Mouse (Mus musculus) neural tube, embryonic 13.5 days (tissue): ENCODE data around the gene Rhou. TPM values are rescaled to one million over a fixed set of nuclear protein-coding genes. Genes with fewer than 3 reads are reported as not detected.

Experiments
- ATAC-seq: fragments of 200-750 bp; cut with Nextera tagmentation; 2 replicates; pipeline ENCODE4 v1.8.0; 2017; ENCODE audit warnings: low read depth, mild to moderate bottlenecking, moderate TSS enrichment, moderate library complexity
- H3K27ac ChIP-seq: fragments of 300-500 bp; sonication (generic); replicated peaks from 2 replicates; pipeline ENCODE4 v1.5.1; 2015; ENCODE audit warnings: moderate library complexity, mild to moderate bottlenecking, inconsistent platforms
- H3K27me3 ChIP-seq: fragments of 300-500 bp; sonication (generic); 2 replicates; pipeline ENCODE4 v1.6.1; 2015; ENCODE audit warnings: mild to moderate bottlenecking, inconsistent platforms
- H3K36me3 ChIP-seq: fragments of 300-500 bp; sonication (generic); 2 replicates; pipeline ENCODE4 v1.6.1; 2015; ENCODE audit warnings: mild to moderate bottlenecking, inconsistent platforms
- H3K4me1 ChIP-seq: fragments of 300-500 bp; sonication (generic); replicated peaks from 2 replicates; pipeline ENCODE4 v1.6.1; 2015; ENCODE audit warnings: inconsistent platforms
- H3K4me2 ChIP-seq: fragments of 300-500 bp; sonication (generic); 2 replicates; pipeline ENCODE4 v1.6.1; 2015; ENCODE audit warnings: inconsistent platforms, mild to moderate bottlenecking, moderate library complexity
- H3K4me3 ChIP-seq: fragments of 300-500 bp; sonication (generic); 2 replicates; pipeline ENCODE4 v1.5.1; 2015; ENCODE audit warnings: mild to moderate bottlenecking, inconsistent platforms
- H3K9ac ChIP-seq: fragments of 300-500 bp; sonication (generic); 2 replicates; pipeline ENCODE4 v1.6.1; 2015; ENCODE audit warnings: moderate library complexity, mild to moderate bottlenecking, inconsistent platforms
- H3K9me3 ChIP-seq: fragments of 300-500 bp; sonication (generic); 2 replicates; pipeline ENCODE4 v1.6.1; 2016; ENCODE audit warnings: inconsistent platforms
- WGBS: fragments of 180-500 bp; shearing (Covaris S2); methylation state at CpG from one replicate; pipeline ENCODE4 v1.1.7; 2015; 5-methylcytosine and 5-hydroxymethylcytosine counted together
- polyA plus RNA-seq: library from polyadenylated mRNA; unstranded; fragments of >200 nt; fragmentation: Nextera tagmentation; extraction: Ambion mirVana; gene quantifications from 2 replicates; pipeline ENCODE4 v1.2.1, GENCODE M21; 2015

The Rhou gene
- polyA plus RNA-seq, 1 experiment from 2014 or later = 16.1 TPM

GRCm38 (mm10) chr8:123705376-123705775, 51.6 kb downstream of the Rhou start:
- Histone ChIP-seq H3K36me3 (no peaks in the 10 kb centered on the region), H3K4me1 (0 out of 2 replicates have a peak, but pooled peaks cover 11% of the 10 kb centered on the region), H3K27ac (no peak overlapping the region), H3K27me3 (no peaks in the 10 kb centered on the region), H3K9me3 (no peaks in the 10 kb centered on the region), H3K9ac (no peak overlapping the region), H3K4me2 (no peak overlapping the region), H3K4me3 (no peak overlapping the region)
- WGBS = 83% methylated on average over 5 of the region's 5 CpGs
- no peak for ATAC-seq

DNA sequence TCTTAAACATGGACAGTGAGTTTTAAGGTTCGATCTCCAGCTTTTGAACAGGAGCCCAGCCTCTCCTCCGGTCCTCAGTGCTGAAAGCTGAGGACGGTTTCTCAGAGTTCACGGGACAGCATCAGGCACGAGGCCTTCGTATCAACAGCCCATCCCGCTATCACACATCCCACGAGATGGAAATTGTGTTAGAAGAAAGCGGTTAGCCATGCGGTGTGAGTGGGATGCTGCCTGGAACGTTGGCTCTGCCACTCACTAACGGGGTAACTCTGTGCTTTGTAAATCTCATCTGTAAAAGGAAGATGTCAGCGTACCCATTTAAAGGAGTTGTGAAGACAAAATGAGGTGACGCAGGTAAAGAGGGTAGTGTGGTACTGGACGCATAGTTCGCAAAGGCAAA, 53.4 kb downstream of the Rhou start:
- WGBS = 88% methylated on average over 16 of the region's 16 CpGs
- no peaks in the 10 kb centered on the region; the same call in 1 of the 2 replicates for H3K27me3 ChIP-seq
- H3K9ac ChIP-seq = no peak overlapping the region
- H3K27ac ChIP-seq = no peak overlapping the region
- no peak for ATAC-seq
- H3K36me3 ChIP-seq = no peaks in the 10 kb centered on the region
- no peak overlapping the region for H3K4me3 ChIP-seq
- no peaks in the 10 kb centered on the region; the same call in 1 of the 2 replicates for H3K4me1 ChIP-seq
- H3K9me3 ChIP-seq = no peaks in the 10 kb centered on the region
- no peak overlapping the region for H3K4me2 ChIP-seq

GRCm38 (mm10) chr8:123708729-123709128, 55.0 kb downstream of the Rhou start:
- no peak overlapping the region for H3K4me2 ChIP-seq
- no peak for ATAC-seq
- no peaks in the 10 kb centered on the region; the same call in 1 of the 2 replicates for H3K27me3 ChIP-seq
- H3K36me3 ChIP-seq = no peaks in the 10 kb centered on the region
- H3K4me3 ChIP-seq = no peak overlapping the region
- H3K9ac ChIP-seq = no peak overlapping the region
- WGBS = 78% methylated on average over 8 of the region's 8 CpGs
- no peaks in the 10 kb centered on the region; the same call in 1 of the 2 replicates for H3K4me1 ChIP-seq
- no peak overlapping the region for H3K27ac ChIP-seq
- H3K9me3 ChIP-seq = no peaks in the 10 kb centered on the region

DNA sequence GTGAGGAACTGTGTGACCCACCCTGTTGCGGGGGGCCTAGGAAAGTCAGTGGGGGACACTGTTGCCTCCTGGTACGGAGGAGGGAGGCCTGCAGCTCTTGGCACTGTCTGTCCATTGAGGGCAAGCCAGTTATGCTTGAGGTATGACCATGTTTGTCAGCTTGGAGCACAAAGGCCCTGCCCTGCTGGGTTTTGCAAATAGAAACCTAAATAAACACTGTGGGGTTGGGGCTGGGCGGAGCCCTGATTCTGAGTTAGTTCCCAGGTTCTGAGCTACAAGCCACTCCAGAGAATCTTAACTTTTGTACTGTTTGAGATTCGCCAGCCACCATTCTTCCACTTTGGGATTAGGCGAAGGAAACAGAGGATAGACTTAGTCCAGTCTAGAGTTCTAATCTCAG, 56.6 kb downstream of the Rhou start:
- WGBS = 92% methylated on average over 5 of the region's 5 CpGs
- Histone ChIP-seq H3K9ac (no peak overlapping the region), H3K27me3 (no peaks in the 10 kb centered on the region; the same call in 1 of the 2 replicates), H3K4me3 (no peak overlapping the region), H3K27ac (no peak overlapping the region), H3K4me2 (no peak overlapping the region), H3K36me3 (no peaks in the 10 kb centered on the region), H3K9me3 (no peaks in the 10 kb centered on the region), H3K4me1 (no peaks in the 10 kb centered on the region; the same call in 1 of the 2 replicates)
- no peak for ATAC-seq

Other genes with a start within 250 kb of the Rhou start
- gene Mc1r, start 246.8 kb upstream of the Rhou start, polyA plus RNA-seq = 0.21 and 0.22 TPM in 2 replicates
- 1,543 and 1,658 TPM in 2 replicates for gene Tubb3, start 242.5 kb upstream of the Rhou start, polyA plus RNA-seq
- 43.3 and 44.5 TPM in 2 replicates for gene Def8, start 230.4 kb upstream of the Rhou start, polyA plus RNA-seq
- gene Afg3l1, start 176.0 kb upstream of the Rhou start, polyA plus RNA-seq = 50.8 and 54.0 TPM in 2 replicates
- gene Dbndd1, start 138.5 kb upstream of the Rhou start, polyA plus RNA-seq = 68.6 and 84.2 TPM in 2 replicates
- gene Gas8, start 135.1 kb upstream of the Rhou start, polyA plus RNA-seq = 41.1 and 45.8 TPM in 2 replicates
- 78.6 and 89.6 TPM in 2 replicates for gene Rab4a, start 152.1 kb downstream of the Rhou start, polyA plus RNA-seq
- gene Ccsap, start 206.3 kb downstream of the Rhou start, polyA plus RNA-seq = 4.5 and 4.6 TPM in 2 replicates
- 26.0 and 60.5 TPM in 2 replicates for gene Acta1, start 240.8 kb downstream of the Rhou start, polyA plus RNA-seq